Mouse (Mus musculus): Measurements from ENCODE around the gene Sall1. TPM values are rescaled to one million over a fixed set of nuclear protein-coding genes. Genes with fewer than 3 reads are reported as not detected.

Sall1 gene
- total RNA-seq, 4 experiments from 2014 or later: 14.2 to 19.3 (median 16.6) TPM

DNA sequence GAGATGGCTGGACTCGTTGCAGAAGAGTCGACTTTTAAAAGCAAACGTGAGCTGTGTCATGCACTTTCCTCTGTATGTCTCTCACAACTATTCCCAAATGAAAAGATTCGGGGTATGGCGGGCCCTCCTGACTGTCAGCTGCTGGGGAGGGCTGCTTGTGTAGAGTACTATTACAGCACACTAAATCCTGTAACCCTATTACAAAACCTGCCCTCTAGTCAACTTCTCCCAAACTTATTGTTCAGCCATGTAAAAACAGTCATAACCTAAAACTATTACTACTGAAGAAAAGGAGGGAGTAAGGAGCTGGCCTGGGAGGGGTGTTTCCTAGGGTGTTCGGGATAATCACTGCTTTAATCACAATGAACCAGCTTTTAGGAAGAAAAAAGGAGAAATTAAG lies 4.1 kb downstream of the Sall1 start:
- DNase-seq (ENCODE audit: low spot score in 2 of 2): no peak

DNA sequence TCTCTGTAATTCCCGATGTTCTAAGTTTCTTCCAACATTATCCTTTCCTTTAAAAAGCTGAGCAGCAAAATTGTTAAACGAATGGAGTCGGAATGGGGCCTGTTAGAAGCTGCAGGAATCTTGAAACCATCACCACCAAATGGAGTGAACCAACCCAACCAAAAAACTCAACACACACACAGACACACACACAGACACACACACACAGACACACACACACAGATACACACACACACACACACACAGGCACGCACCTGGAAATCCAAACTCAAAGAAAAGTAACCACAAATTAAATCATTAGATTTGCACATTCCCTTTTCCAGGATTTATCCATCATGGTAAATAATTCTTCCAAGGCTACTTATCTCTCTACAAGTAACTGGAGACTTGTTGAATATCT lies 5.0 kb downstream of the Sall1 start:
- DNase-seq (ENCODE audit: low spot score in 2 of 2): no peak

DNA sequence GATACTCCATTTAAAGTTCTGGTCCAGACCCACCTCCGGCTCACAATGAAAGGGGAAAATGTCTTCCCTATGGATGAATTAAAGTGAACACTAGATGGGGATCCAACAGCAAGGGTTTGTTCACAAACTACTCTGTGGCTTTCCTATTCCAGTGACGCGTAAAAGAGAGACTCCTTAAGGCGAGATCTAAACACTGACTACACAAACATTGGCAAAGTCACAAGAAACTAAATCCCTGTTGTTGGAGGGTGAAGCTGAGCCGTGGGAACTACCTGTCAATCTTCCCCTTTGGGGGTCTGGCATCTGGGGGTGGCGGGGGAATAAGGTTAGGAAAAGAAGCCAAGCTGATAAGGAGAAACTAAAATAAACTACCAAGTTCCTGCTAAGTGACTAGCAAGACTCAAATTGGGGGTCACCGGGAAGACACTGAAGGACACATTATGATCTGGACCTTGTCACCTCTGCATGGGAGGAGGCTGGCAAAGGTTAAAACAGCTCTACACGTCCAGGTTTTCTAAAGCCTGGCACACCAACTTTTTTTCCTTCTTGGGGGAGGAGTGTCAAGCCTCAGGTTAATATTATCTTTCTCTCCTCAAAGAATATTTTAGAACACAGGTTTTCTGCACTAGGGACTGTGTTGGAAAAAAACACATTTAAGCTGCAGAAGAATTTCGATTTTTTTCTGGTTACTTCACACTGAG lies 6.3 kb downstream of the Sall1 start:
- DNase-seq (ENCODE audit: low spot score in 2 of 2): no peak

DNA sequence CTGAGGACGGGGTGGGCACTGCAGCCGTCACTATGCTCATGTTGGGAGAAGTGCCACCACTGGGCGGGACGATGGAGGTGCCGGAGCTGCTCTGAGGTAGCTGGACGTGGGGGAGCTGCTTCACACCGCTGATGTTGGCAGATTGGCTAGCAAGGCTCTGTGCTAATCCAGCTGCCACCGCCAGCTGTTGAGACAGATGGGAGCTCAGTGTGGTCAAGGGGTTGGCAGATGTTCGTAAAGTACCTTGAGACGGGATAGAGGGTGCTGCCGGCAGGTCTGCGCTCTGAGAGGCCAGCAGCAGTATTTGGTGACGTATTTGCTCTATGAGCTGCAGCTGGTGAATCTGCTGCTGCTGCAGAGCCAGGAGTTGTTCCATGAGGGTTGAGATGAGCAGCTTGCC lies 11.6 kb downstream of the Sall1 start:
- DNase-seq (ENCODE audit: low spot score in 2 of 2): no peak

DNA sequence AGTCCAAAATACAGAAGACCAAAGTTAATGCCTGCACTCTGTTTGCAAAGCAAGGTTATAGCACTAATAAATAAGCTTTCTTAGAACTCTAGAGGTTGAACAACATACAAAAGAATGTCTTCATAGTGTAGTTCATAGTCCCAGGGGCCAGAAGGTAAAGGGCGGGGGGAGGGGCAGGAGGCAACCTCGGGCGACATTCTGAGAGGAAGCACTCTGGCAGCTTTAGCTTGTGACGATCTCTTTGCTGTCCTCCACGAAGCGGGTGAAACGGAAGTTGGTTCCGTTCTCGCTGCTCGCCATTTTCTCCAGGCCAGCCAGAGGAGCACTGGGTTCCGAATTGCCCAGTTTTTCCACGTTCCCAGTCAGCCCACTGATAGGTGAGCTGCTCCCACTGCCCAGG lies 15.8 kb downstream of the Sall1 start:
- DNase-seq (ENCODE audit: low spot score in 2 of 2): no peak

DNA sequence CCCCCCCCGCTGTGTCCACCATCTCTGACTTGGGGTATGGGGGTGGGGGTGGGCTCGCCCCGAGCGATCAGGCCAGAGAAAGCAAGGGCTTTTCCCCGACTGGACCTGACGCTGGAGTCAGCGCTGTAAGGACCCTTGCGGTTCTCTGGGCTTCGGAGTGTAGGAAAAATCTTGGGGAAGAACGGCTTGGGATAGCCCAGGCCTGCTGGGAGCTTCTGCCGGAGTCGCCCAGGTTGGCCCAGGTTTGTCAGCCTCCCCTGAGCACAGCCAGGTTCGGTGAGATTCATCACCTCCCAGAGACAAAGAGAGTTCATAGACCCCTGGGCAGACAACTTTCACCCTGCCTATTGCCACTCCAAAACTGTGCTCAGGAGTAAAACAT lies 17.8 kb downstream of the Sall1 start:
- no peak for DNase-seq (ENCODE audit: low spot score in 2 of 2)

DNA sequence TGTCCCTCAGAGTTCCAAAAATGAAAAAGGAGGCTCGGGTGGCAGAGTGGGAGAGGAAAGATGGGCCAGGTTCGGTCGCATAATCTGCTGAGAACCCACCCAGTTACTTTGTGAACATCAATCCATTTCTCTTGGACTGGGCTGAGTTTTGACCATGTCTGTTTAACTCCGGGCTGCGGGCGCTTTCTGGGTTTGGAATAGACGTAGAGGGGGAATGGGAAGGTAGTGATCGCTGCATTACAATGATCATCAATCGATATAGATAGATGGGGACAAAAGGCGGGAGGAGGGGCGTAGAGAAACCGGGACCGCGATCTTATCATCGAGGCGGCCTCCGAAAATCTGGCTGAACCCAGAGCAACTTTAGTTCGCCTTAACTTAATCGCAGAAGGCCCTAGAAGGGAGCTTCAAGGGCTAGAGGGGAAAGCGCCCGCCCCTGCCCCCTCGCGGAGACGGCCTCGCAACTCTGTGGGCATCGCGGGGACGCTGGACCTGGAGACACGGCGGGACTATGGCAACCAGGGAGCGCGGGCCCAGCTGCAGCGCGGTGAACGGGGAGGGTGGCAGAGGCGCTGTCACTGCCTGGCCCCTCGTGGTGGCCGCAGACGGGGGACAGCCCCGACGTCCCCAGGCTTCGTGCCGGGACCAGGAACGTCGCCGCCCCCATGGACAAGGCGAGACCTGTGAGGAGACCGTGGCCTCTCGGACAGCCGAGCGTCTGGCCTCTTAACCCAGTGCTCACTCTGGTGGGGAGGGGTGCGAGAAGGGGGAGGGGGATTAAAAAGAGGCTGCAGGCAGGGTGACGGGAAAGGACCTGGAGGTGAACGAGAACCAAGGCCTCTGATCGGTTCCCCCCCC lies 18.5 kb downstream of the Sall1 start:
- DNase-seq (ENCODE audit: low spot score in 2 of 2): no peak

DNA sequence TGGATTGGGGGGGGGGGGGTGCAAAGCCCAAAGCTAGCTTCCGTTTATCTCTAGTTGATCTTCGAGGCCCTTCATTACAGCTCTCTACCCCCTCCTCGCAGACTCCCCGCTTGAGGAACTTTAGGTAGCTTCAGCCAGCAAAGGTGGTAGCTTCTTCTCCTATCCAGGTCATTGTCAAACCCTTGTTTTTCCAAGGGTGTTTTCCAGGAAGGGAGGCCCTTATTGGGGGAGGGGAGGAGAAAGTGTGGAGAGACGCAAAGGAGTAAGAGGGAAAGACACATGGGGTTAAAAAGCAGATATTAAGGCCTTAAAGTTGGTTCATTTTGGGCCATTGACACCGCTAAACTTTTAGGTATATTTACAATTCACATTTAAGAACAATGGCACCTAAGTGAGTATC lies 19.2 kb downstream of the Sall1 start:
- no peak for DNase-seq (ENCODE audit: low spot score in 2 of 2)

DNA sequence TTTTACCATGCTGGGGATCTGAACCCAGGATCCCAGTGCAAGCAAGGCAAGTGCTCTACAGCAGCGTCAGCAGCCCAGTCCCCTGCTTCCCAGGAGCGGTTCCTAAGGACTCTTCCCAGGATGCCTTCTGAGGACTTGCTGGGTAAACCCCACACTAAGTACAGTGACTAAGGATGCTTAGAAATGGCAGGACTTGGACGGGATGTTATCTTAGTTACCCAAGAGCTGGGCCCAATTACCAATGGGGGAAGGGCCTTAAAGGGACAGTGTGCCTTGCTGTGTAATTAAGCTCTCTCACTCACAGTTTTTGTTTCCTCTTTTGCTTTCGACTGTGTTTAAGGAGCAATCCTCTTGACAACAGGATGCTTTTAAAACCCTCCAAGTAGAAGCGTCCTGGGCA lies 22.8 kb downstream of the Sall1 start:
- no peak for DNase-seq (ENCODE audit: low spot score in 2 of 2)

DNA sequence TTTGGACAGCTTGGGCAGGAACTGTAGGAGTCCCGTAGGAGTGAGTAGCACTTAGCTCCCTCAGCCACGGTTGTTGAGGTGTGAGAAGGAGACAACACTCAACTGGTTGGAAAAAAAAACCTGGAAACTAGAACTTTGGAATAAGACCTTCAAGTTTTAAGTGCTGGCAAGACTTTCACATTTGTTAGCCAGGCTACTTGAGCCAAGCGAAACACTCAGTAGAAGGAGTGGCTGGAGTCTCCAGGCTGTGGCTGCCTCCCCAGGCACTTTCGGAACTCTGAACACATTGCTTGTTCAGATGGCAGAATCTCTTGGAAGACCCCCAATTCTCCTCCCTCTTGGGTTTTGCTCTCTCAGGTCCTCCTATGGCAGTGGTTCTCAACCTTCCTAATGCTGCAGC lies 26.1 kb downstream of the Sall1 start:
- no peak for DNase-seq (ENCODE audit: low spot score in 2 of 2)

DNA sequence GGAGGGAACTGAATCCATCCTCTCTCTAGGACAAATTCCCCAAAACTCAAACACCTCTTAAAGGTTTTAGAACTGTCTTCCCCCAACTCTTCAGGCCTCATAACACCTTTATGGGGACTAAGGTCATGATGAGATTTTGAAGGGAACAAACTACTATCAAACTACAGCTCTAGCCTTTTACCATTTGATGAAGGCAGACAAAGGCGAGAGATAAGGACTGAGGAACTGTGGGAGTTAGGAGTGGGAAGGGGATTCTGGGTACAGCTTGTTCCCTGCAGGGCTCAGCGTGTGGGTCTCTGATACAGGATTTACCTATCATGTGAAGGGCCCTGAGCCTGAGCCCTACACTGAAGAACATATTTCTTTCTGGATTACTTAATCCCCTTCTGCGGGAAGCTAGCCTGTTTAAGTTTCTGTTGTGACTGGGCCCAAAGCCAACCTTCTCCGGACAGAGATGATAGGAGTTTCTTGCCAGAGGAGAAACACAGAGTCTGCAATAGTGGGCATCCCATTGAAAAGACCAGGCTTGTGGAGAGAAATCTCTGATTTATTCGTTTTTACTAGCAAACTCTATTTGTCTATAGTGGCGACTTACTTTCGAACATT lies 27.4 kb downstream of the Sall1 start:
- DNase-seq (ENCODE audit: low spot score in 2 of 2): no peak

DNA sequence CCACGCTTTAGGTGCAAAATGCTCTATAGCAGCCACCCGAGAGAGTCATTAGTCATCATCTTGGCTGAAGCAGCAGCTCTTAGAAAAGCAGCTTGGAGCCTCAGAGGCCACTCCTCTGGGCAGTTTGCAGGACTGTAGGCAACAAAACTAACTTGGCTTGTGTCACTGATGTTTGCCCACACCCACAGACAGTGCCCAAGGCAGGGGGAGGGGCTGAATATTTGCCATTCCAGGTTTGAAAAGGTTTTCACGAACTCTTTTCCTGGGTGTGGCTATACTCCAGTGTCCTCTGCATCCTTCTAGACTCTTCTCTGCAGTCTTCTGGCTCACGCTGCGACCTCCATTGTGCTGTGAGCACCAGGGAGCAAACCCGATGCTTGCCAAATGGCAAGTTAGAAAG lies 28.4 kb downstream of the Sall1 start:
- no peak for DNase-seq (ENCODE audit: low spot score in 2 of 2)

DNA sequence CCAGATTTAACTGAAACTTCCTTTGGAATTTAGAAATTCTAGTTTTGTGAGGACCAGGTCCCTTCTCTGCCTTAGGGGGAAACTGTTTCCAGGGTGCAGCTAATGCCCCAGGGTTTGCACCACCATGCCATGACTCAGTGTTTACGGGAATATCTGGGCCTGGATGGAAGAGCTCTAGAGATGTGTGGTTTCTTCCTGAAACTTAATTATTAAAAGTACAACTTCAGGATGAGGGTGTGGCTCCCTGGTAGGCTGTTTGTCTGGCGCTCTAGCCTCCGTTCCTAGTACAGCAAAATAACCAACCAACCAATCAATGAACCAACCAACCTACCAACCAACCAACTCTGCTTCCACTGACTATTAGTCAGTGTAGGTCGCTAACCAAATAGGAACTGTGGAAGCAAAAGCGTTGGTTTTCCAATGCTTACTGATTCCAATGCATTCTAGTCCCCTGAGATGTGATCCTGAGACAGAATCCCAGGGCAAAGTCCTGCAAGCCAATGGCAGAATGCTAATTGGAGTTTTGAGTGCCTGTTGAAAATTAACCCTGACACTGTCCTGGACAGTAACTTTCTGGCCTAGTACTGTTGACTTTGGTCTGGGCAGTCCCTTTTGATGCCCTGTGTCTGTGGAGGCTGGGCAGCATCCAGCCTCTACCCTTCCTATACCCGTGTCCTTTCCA lies 31.0 kb downstream of the Sall1 start:
- DNase-seq (ENCODE audit: low spot score in 2 of 2): no peak

DNA sequence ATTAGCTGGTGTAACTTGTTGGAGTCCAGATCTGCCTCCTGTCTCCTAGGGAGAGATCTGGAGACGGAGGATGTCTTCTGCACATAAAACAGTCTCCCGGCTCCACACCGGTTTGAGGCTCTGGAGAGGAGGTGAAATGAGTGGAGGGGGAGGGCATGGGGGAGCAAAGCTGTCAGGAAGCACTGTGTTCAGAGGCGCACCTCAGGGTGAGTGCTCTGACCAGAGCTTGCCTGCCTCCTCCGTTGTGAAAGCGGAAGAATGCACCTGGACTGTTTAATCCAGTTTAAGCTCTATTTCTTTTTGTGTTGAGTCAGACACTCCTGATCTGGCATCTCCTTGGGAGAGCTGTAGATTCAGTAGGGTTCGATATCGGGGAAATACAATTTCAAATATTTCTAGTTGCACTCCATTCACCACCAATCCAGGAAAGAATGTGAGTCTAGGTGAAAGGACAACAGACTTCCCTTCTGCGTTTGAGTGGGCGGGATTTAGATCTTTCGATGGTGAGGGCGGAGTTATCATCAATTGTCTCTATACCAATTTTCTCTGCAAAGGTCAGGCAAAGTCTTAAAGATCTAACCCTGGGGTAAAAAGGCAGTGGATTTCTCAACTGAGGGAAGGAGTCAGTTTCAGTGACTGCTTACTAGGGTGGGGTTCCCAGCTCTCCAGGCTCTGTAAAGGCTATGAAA lies 31.8 kb downstream of the Sall1 start:
- no peak for DNase-seq (ENCODE audit: low spot score in 2 of 2)

DNA sequence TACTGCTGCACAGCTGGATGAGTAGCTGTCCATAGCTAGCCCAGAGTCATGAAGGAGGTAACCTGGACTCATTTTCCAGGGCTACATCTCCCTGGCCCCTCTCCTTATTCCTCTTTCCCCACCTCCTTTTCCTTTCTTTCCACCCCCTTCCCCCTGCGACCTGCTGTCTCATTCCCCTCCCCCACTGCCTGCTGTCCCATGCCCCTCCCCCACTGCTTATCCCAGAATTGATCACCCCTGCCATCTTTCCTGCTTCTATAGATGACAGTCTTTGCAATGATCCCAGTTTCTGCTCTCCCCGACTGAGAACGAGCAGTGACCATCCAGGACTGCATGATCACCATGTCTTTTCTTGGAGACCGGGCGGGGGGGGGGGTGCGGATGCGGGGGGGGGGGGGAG lies 35.2 kb downstream of the Sall1 start:
- no peak for DNase-seq (ENCODE audit: low spot score in 2 of 2)

DNA sequence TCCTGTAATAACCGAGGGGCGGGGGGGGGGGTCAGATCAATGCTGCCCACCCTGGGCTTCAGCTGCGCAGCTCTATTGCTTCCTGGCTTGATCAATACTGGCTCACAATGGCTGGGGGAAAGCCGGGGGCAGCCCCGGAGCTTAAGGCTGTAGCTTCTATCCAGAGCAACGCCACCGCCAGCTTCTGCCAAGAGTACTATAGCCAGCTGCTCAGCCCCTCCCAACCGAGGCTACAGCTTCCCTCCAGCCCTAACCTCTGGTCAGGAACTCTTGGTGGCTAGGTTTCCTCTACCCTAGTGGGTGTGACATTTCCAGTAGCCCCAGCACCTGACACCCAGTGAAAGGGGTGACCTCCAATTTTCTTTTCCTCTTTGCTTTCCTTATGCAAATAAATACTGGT lies 36.8 kb downstream of the Sall1 start:
- DNase-seq (ENCODE audit: low spot score in 2 of 2): no peak

DNA sequence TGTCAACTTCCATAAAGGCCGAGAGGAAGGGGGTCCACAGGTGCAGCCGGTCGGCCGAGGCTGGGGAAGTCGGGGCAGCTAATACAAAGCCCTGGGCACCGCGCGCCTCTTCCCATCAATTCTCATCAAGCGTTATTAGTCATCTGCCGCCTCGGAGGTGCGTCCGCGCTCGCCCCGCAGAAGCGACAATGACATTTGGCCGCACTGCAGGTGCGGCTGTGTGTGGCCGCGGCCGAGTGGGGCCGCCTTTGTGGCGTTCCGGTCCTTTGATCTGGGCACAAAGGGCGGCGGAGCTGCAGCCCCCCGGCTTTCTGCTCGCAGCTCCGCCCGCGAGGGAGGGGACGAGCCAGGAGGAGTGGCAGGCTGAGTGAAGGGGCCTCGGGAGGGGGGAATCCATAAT lies 37.5 kb downstream of the Sall1 start:
- DNase-seq (ENCODE audit: low spot score in 2 of 2): no peak

DNA sequence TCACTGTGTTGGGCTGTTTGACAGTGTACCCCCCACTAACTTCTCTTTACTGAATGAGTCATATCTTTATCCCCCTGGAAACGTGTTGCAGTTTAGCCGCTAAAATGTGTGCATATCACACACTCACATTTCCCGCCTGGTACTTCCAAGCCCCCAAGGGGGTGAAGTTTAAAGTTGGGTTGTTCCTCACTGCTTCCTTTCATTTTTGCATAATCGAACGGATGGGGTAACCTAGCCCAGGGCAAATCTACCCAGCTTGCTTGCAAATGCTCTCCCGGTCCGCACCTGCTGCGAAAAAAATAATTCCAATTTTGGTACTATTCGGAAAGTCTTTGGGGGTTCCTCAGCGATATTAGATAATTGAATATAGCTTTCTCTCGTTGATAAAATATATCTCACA lies 38.2 kb downstream of the Sall1 start:
- no peak for DNase-seq (ENCODE audit: low spot score in 2 of 2)

DNA sequence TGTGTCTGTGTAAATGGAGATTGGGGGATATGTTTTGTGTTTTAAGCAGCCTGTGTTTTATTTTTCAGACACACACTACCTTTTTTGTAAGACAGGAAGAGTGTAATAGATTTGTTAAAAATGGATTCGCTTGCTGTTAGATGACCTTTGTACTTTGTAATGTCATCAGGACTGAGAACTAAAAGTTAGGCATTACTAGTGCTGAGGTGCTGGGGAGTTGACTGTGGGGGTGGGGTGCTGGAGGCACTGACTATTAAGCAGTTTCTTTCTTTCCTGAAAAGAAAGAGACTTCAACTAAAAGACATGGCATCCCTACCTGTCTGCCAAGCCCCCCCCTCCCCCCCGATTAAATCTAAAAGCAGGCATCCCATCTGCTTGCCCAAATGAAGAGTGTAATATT lies 39.9 kb downstream of the Sall1 start:
- no peak for DNase-seq (ENCODE audit: low spot score in 2 of 2)

DNA sequence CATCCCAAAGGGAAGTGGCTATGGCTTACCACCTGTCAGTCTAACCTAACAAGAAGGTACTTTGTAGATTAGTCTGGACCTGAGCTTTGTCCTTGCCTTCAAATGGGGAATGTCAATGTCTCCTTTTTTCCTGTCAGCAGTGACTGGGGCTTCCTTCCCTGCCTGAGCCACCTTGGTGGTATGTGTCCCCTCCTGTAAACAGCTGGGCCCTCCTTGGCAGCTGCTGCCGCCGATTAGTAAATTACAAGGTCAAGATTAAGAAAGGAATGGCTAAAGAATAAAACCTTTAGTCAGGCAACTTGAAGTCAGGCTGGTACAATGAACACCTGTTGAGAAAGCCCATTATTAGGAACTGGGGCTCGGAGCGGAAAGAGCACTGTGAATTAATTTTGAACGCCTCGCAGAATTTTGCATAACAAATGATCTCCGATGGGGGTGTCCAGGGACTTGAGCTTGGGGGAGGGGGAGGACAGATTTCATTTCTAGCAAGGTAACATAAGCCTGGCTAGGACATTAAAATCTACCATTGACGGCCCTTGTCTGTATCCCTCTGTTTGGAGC lies 40.5 kb downstream of the Sall1 start:
- DNase-seq (ENCODE audit: low spot score in 2 of 2): no peak

DNA sequence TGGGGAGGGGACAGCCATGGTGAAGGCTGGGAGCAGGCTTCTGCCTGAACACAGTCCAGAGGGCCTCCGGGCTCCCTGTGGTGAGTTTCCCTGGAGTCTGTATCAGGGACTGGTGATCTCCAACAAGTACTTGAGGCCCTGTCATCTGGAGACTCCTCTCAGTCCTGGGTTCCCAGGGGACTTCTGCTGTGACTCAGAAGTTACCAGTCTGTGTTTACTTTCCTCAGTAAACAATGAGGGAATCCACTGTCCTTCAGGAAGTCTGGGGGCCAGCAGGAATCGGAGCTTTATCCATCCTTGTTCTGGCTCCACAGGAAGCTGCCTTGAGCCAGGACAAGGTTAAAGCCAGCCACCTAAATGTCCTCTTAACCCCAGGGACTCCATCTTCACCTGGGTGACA lies 41.8 kb downstream of the Sall1 start:
- no peak for DNase-seq (ENCODE audit: low spot score in 2 of 2)
